Mouse (Mus musculus) myocyte (in vitro differentiated cells): Measurements from ENCODE around the gene Vmn1r130. TPM values are rescaled to one million over a fixed set of nuclear protein-coding genes. Genes with fewer than 3 reads are reported as not detected.
"Not testable (repeated sequence)": the region's sequence is repeated elsewhere in the genome, so short reads cannot be mapped to it uniquely, and the experiment has no call there.

Experiments
- H3K27me3 ChIP-seq: one replicate; pipeline ENCODE4 v1.6.1; 2011; ENCODE audit not compliant: control insufficient read depth, insufficient read depth, insufficient read length
- H3K36me3 ChIP-seq: one replicate; pipeline ENCODE4 v1.6.1; 2011; ENCODE audit not compliant: control insufficient read depth, insufficient read depth
- H3K4me2 ChIP-seq: one replicate; pipeline ENCODE4 v1.6.1; 2011; ENCODE audit warnings: low read depth, control low read depth
- H3K4me3 ChIP-seq: one replicate; pipeline ENCODE4 v1.5.1; 2011; ENCODE audit warnings: mild to moderate bottlenecking, control low read depth, moderate library complexity
- H3K79me2 ChIP-seq: one replicate; pipeline ENCODE4 v1.6.1; 2011; ENCODE audit not compliant: control insufficient read depth, insufficient read depth
- H3ac ChIP-seq: one replicate; pipeline ENCODE4 v1.6.1; 2011; ENCODE audit not compliant: control insufficient read depth, insufficient read length
- polyA plus RNA-seq: library from polyadenylated mRNA; unstranded; fragments of >200 nt; fragmentation: generic; extraction: Trizol; gene quantifications from one replicate; pipeline ENCODE4 v1.2.1, GENCODE M21; 2012; ENCODE audit warnings: missing spikeins

Vmn1r130 gene
- not detected for polyA plus RNA-seq

- not testable (repeated sequence) for H3K79me2 ChIP-seq, H3K27me3 ChIP-seq, H3K4me3 ChIP-seq, H3K36me3 ChIP-seq, H3ac ChIP-seq, H3K4me2 ChIP-seq
Observed at GRCm38 (mm10) chr7:21511480-21511879, at the start of gene Vmn1r130. Gene Vmn1r130 (plus strand): TSS chr7:21511780.

GRCm38 (mm10) chr7:21545990-21546389 is 34.4 kb downstream of the Vmn1r130 start, which contains the start of gene Vmn1r131:
Gene Vmn1r131 (minus strand): TSS chr7:21546090.
- not testable (repeated sequence) for H3K4me2 ChIP-seq, H3K27me3 ChIP-seq, H3K36me3 ChIP-seq, H3K4me3 ChIP-seq, H3K79me2 ChIP-seq, H3ac ChIP-seq

Other genes starting within 250 kb of the Vmn1r130 start
- not detected for gene Vmn1r125, start 239.6 kb upstream of the Vmn1r130 start, polyA plus RNA-seq
- not detected for gene Vmn1r126, start 210.3 kb upstream of the Vmn1r130 start, polyA plus RNA-seq
- not detected for gene Vmn1r127, start 191.9 kb upstream of the Vmn1r130 start, polyA plus RNA-seq
- gene Vmn1r128, start 162.4 kb upstream of the Vmn1r130 start, polyA plus RNA-seq, result not detected
- not detected for gene Vmn1r129, start 150.5 kb upstream of the Vmn1r130 start, polyA plus RNA-seq
- not detected for gene Gm6882, start 79.0 kb upstream of the Vmn1r130 start, polyA plus RNA-seq
- not detected for gene Vmn1r131, start 34.3 kb downstream of the Vmn1r130 start, polyA plus RNA-seq
- gene Vmn1r132, start 102.3 kb downstream of the Vmn1r130 start, polyA plus RNA-seq, result not detected
- gene Gm4175, start 249.7 kb downstream of the Vmn1r130 start, polyA plus RNA-seq, result not detected